Mouse (Mus musculus) inflammation-experienced regulatory T-cells, adult 6 months (primary cell): ENCODE data around the gene Nr4a1. TPM values are rescaled to one million over a fixed set of nuclear protein-coding genes. Genes with fewer than 3 reads are reported as not detected.
A peak's percentile ranks its signal among the peaks of the same experiment; 100 is the strongest.

Experiments used
- ATAC-seq: one replicate; pipeline ENCODE4 v1.8.0; 2017
- polyA plus RNA-seq, 3 experiments: library from polyadenylated mRNA; unstranded; fragments of 100-300 nt; shearing (Covaris generic); gene quantifications; one replicate each; pipeline ENCODE4 v1.2.1; 2017

The Nr4a1 gene
- polyA plus RNA-seq = 10 to 100 TPM; 46.4 to 73.4 (median 68.3) TPM

DNA sequence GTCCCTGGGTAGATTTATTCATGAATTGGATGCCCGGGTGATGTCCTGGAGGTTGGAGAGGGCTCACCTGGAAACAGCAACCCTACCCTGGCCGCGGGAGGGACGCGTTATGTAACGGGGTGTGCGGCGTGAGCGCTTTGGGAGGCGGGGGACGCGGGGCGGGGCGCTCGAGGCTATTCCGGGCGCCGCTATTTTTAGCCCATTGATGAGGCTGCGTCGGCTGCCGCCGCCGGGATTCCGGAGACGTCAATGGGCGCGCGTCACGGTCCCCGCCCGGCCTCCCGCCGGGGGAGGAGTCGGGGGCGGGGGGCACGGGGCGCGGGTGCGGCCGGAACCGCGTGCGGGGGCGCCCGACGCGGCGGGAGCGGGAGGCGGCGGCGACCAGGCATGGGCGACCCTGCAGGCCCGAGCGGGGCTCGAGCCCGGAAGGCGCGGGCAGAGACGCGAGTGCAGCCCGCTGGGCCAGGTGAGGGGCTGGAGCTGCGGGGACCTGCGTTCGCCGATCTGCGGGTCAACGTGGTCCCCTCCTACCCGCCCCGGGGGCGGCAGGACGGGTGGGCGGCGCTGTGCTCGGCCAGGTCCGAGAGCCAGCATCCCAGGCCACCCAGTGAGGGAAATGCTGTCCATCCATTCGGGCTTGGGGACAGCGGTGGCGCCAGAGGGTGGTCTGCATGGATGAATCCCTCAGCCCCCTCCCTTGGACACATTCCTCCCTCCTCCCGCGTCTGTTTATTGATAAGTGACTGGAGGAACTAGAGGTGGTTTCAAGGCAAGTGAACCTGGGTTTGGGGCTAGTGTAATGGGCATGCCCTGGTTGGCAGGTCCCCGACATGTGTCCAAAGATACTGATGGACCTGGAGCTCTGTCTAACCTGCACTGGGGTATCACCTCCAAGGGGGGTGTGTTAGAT, at the start of gene Nr4a1:
Gene Nr4a1, plus strand, starts transcription at position 384 of the 910 bp plus-strand sequence.
- peak; percentile 65 for ATAC-seq

DNA sequence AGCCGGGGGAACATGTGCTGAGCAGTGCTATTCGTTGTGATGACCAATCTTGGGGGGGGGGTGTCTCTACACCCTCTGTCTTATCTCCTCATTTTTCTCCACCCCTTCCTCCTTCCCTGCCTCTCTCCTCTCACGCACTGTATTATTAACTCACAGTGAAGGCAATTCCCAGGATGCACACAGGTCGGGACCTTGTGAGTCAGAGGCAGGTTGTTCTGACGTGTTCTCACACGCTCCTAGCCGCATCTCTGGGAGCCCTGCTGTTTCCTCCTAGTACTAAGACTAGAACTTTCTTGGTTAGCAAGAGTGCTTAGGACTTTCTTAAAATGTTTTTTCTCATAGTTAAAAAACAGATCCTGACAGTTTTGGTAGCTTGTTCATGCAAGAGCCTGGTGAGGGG, 49.3 kb upstream of the Nr4a1 start:
- no peak for ATAC-seq

DNA sequence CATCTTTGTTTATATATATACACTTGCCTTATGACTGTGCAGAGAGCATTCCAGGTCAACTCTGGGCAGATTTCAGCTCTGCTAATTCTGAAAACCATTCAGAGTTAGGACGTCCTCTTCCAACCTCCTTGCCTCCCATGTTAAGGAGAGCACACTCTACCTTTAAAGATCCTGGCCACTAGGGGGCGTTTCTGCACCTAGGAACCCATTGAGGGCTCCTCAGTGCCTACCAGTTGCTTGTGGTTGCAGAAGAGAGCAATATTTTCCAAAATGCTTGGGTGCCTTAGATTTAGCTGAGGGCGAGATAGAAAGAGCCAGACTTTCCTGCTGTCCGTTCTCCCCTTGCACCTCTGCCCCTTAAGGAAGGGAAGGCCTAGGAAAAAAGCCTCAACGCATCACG, 43.8 kb upstream of the Nr4a1 start:
- ATAC-seq = peak; percentile 63

DNA sequence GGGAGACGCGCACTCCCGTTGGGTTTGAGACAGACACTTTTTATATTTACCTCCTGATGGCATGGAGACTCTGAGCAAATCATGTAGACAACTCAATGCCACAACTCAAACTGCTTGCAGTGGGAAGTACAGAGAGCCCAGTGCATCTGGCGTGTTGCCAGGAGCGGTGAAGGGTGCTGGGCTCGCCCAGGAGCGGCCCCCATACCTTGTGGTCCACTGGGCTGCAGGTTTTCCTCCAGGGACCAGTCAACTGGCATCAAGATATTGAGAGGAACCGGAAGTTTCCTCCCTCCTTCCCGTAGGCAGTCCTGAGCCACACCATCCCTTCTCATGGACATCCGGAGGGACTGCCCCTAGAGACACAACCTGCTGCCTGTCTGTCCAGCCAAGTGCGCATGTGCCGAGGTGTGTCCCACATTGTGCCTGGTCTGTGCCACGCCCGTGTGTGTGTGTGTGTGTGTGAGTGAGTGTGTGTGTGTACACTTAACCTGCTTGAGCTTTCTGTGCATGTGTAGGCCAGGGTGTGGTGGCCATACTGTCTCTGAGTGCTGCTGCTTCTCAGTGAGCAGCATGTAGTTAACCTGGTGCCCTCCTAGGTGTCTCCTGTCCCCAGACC, 43.0 kb upstream of the Nr4a1 start:
- ATAC-seq = no peak

DNA sequence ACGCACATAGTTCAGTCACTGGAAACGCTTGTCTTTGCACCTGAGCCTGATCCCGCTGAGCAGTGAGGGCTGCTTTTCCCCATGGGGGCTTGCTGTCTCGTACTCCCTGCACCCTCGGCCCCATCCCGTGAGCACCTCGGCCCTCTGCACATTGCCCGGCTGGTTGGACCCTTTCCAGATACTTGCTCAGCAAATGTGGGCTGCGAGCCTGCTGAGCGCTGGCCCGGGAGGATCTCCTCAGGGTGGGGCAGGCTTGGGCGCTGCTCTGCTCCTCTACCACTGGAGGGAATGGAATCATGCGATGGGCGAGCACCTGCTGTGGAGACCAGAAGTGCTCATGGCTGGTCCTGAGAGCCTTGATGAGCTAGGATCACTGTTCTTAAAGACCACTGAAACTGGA, 41.6 kb upstream of the Nr4a1 start:
- no peak for ATAC-seq

DNA sequence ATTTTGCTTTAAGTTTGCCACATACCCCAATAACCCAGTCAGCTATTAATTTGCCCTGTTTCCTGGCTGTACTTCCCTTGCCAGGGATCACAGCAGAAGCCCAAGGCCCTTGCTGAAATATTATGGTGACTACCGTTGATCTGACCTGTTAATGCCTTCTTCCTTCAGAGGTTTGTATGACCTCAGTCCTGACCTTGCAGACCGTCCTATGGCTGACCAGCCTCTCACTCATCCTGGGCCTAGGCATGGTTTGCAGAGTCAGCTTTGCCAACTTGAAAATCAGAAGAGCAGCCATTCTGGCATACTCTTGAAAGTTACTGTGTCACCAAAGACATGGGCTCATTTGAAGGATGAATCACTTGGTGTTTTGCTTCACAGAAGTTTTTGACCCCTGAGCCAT, 38.9 kb upstream of the Nr4a1 start:
- no peak for ATAC-seq

DNA sequence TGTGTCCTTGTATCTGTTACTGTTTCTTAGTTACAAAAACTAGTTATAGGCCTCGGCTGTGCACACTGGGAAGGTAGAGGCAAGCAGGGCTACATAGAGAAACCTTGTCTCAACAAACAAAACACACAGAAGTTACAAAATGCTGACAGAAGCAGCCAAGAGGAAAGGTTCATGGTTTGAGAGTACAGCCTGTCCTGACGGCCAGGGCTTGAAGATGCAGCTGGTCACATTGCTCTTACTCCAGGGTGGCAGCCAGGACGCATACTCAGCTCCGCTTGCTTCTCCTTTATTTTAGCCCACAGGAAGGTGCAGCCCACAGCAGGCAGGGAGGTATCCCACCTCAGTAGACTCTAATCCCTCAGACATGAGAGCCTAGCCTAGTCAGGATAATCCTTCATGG, 38.0 kb upstream of the Nr4a1 start:
- no peak for ATAC-seq

DNA sequence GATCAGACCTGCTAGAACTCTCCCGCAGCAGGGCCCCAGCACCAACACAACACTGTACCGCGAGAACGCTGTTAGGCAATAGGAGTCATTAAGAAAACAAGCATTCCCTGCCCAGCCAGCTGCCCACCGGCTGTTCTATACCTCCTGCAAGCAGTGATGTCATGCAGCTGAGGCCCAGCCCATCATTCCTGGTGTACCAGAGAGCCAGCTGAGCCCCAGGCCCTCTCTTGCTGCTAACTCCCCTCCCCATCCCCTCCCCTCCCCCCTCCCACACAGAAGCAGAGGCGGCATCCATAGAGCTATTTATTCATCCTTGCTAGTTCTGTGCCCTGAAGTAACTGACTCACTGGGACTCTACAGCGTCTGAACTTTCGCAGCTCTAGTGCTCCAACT, 33.2 kb upstream of the Nr4a1 start:
- ATAC-seq = no peak

DNA sequence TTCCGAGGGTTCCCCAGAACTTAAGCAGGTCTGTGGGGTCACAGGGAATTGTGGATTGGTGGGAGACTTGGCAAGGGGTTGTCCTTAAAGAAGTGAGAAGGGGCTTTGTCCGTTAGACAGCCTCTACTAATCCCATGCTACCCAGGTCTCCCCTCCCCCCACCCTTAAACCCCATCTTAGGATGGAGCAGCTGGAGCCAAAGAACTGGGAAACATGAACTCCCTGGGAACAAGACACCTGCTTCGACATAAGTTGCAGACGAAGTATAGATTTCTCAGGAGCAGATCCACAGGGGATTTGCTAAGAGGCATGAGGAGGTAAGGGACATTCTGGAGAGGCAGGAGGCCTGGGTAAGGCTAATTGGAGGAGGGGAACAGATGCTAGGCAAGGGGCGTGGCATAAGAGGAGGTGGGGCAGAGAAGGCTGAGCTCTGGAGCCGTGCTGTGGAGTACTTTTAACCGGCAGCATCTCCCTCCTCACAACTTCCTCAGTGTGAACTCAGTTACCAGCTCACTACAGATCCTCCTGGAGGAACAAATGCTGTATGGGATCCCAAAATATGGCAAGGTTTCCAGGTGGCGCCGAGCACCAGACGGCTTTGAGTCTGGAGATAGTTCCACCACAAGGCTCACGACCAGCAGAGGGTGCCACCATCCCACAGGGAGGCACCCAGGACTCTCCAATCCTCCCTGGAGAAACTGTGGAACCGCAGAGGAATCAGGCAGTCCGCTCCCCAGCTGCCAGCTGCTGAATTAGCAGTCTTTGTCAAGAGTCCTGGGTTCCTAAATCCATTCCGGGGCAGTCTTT, 32.6 kb upstream of the Nr4a1 start:
- no peak for ATAC-seq

DNA sequence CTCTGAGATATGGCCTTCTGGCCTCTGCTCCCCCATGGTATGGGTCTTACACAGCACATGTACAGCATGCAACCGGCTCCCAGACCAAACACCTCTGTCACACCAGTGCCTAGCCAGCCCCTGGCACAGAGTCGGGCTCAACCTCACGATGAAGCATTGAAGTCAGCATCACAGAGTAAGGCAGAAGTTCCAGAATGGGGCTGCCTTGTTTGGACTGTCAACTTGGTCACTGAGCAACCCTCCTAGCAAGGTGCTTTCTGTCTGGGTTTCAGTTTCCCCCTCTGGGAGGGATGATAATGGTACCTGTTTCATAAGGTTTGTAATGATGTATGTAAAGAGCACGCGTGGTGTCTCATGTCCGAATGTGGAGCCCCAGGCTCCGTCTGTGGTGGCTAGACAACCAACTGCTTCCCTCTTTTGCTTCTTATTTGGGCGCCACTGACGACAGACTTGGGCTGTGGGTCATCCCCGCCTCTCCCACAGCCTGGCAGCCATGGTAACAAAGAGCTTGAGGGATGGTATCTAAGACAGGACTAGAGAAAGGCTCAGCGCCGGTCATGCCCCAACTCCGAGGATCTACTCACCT, 31.1 kb upstream of the Nr4a1 start:
- ATAC-seq = no peak

DNA sequence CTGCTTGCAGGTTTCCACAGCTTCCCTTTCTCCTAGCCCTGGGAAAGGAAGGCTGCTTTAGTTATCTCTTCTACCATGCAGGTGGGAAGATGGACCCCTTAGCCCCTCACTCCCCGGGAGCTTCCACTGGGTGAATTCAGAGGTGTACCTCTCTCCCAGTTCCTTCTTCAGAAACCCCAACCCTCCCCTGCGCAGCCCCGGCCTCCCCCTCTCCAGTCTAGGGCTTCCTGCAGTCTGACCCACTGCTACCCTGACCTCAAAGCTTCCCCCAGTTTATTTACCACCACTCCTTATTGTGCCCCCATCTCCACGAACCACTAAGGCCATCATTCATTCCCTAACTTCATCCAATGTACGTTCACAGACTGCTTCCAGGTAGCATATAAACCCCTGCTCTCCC, 30.5 kb upstream of the Nr4a1 start:
- no peak for ATAC-seq

DNA sequence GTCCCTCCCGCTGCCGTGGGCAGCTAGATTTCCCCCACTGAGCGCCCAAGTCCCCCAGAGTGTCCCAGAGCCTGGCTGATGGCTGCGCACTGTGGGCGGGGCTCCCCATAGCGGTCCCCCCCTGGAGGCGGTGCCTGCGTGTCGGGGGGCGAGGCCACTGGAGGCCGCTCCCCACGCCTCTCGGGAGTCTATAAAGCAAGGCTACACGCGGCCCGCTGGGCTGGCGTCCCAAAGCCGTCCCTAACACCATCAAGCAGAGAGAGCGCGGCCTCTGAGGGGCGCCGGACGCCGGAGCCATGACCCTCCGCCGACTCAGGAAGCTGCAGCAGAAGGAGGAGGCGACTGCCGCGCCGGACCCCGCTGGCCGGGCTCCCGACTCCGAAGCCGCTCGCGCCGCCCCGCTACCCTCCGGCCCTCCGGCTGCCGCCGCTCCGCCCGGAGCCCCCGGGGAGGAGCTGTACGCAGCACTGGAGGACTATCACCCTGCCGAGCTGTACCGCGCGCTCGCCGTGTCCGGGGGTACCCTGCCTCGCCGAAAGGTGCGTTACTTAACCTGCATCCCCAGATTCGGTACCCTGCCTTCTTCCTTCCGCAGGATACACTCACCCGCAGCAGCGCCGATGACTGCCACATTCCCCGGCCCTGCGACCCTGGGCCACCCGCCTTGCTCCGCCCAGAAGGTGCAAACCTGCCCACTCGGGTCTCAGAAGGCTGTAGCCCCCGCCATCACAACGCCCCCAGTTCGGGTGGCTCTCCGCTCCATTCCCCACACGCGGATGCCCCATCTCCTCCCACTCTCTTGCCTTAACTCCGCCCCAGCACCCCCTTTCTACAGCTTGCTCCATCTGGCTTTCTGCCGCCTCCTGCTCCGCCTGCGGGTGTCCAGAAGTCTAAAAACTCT, 29.8 kb upstream of the Nr4a1 start, which contains the start of gene Grasp:
Gene Grasp, plus strand, starts transcription at position 183 of the 901 bp plus-strand sequence.
- ATAC-seq = peak; percentile 79

DNA sequence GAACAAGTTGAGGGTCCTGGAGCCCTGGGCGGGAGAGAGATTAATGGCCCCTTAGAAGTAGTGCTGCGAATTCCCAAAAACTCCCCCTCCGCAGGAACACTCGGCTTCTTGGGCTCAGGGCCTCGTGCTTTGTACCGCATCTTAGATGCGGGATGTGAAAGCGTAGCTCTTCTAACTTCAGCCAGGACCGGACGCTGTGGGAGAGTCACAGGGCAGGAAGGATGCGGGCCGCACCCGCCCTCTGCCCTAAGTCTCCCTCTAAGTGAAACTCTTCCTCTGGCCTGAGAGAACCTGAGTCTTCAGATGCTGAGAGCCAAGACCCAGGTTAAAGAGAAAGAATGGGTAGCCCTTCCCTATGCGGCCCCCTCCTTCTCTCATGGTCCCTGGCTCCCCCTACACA, 29.1 kb upstream of the Nr4a1 start:
- ATAC-seq = peak; percentile 50

DNA sequence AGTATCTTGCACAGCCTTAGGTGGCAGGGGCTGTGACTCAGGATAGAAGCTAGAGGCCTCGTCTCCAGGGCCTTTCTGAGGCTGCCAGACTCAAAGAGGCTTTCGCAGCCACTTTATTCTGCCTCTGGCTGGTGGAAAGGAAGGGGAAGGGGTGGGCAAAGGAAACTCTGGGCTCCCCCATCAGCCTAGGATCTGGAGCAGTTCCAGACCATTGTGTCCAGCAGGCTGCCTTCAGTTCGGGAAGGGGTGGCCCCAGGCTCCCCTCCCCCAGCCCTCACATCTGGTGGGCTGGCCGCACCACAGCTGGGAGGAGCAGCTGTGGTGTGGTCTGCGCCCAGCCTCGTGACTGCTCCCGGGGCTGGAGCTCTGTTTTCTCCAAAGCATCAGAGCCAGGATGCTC, 26.1 kb upstream of the Nr4a1 start:
- ATAC-seq = no peak

DNA sequence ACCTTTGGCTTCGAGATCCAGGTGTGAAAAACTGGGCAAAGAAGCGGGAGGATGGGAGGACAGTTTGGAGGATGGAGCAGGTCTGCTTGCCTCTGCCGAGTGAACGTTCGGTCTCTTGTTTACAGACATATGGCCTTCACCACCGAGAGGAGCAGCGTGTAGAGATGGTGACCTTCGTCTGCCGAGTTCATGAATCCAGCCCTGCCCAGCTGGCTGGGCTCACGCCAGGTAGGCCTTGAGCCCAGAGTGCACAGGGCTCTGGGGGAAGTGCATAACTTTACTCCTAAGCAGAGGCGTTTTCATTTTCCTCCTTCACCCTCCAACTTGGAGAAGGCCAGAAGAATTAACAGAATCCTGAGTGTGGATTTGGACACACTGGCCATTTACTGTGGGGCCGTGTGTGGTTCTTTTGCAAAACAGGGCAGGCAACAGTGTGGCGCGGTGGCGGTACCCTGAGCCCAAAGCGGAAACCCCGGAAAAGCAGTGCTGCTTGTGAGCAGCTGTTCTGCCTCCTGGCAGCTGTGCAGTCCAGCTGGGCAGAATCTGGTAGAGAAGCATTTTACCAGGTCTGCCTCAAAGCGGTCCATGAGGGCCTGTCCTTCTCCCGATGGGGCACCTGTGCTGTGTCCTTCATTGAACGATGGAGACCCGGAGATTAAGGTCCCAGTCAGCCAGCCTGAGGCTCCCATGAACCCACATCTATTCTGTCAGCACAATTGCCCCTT, 25.0 kb upstream of the Nr4a1 start:
- ATAC-seq = no peak

DNA sequence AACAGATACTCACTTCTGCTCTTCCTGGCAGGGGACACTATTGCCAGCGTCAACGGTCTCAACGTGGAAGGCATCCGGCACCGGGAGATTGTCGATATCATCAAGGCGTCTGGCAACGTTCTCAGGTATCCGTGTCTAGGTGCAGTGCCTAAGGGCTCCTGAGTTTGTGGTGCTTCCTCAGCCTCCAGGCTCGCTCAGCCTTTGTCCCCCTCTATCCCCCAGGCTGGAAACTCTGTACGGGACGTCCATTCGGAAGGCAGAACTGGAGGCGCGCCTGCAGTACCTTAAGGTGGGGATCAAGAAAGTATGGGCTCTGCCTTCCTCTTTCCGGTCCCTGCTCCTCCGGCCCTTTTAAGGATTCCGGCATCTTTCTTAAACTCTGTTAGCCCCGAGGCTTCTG, 23.6 kb upstream of the Nr4a1 start:
- ATAC-seq = no peak

DNA sequence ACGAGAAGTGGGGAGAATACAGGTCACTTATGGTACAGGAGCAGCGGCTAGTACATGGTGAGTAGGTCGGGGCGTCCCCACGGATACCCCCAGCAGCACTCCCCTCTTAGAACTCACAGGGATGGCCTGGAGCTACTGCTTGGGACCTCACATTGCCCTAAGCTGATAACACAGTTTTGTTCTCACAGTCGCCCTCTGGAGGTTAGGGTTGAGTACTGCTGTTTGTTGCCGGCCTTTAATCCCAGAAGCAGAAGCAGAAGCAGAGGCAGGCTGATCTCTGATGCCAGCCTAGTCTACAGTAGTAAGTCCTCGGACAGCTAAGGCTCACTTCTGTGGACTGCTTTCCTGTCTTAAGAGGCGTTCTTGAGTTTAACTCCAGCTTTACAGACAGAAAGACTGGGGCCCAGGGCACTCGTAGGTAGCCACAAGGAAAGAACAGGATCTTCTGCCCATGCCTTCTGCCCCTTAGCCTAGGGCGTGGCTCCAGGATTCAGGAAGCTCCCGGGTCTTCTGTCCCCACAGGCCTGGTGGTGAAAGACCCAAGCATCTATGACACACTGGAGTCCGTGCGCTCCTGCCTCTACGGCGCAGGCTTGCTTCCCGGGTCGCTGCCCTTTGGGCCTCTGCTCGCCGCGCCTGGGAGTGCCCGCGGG, 22.9 kb upstream of the Nr4a1 start:
- ATAC-seq = peak; percentile 61

DNA sequence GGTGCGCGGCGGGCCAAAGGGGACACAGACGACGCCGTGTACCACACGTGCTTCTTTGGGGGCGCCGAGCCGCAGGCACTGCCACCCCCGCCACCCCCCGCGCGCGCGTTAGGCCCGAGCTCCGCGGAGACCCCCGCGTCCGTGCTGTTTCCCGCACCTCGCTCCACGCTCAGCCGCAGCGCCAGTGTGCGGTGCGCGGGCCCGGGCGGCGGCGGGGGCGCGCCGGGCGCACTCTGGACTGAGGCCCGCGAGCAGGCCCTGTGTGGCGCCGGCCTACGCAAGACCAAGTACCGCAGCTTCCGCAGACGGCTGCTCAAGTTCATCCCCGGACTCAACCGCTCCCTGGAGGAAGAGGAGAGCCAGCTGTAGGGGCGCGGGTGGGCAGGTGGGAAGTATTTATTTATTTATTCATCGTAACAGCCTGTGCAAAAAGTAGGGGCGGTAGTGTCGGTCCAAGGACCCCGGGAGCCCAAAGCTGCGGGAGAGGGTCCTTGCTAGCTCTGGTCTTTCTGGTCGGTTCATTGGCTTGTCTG, 22.4 kb upstream of the Nr4a1 start:
- no peak for ATAC-seq

DNA sequence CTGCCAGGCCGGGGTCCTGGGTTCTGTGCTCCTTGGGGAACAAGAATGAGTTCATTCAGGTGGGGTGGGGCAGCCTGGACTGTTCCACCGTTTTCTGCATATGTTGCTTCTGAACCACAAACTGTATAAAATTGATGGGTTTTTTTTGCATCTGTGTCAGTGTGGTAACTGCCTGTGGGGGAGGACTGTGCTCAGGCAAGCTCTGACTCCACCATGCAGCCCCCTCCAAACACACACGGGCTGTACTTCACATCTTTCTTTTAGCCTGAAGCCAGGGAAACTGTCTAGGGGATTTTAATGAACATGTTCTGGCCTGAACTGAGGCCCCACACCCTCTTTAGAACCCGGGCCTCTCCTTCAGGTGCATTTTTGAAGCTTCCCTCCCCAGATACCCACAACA, 21.5 kb upstream of the Nr4a1 start:
- no peak for ATAC-seq

DNA sequence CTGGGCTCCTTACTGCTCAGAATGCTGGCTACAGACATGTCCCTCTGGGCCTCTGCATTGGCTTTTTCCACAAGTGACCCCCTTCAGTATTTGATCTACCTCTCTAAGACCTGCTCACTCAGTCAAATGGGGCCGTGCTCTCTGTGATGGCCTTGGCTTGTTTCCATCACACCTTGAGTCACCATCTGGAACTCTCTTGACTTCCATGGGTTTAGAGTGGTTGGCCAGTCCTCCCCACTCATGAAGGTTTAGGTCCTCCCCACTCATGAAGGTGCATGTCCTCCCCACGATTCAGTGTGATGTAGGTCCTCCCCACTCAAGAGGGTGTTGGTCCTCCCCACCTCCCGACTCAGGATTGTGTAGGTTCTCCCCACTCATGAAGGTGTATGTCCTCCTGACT, 20.9 kb upstream of the Nr4a1 start:
- no peak for ATAC-seq
